Mouse (Mus musculus) cerebellum, adult 9-11 months (tissue): Measurements from ENCODE around the gene Ptges3.

Source experiments
- DNase-seq: peaks from one replicate; pipeline ENCODE4 v3.0.0; 2022

The Ptges3 gene

DNA sequence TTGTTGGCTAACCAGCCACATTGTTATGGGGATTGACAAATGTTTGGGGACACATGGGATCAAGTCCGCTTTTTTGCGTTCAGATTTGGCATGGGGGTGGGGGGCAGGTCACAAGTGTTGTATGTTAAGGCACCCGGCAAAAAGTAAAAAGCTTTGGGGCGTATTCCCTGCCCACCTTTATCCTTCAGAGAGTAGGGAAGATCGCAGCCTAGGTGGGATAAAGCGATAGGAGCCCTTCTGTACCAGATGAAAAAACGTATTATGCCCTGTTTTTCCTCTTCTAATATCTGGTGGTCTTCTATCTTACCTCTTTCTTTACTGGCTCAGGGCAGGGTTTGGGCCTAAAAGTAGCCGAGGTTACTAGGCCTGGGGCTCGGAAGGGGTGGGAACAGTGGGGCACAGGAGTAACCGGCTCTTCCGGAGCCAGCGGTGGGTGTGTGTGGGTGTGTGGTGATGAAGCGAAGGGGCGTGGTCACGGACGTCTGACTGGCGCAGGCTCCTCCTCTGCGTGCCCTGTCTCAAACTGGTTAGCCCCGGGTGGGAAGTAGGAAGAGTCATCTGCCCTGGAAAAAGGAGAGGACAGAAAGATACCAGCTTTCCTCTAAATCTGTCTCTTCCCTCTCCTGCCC, 35.7 kb downstream of the Ptges3 start:
- peak; percentile 83 for DNase-seq

DNA sequence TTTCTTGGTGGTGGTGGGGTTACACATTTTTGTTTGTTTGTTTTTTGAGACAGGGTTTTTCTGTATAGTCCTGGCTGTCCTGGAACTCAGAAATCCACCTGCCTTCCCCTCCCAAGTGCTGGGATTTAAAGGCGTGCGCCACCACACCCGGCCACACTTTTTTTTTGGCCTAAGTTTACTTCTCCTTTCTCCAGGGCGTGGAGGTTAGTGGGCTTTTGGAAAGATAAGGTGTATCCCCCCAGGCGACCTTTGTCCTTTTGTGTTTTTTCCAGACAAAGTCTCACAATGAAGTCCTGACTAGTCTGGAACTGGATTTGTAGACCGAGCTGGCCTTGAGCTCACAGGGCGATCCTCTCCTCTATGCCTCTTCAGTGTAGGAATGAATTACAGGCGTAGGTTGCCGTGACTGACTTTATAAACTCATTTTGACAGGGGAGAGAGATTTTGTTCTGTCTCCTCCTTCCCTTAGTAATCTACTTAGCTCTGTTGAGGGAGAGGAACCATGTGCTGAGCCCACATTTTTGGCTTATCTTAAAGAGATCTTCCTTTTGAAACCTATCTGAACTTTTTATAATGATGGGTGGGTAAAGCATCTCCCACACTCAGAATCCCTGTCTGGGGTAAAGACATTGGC, 36.4 kb downstream of the Ptges3 start:
- no peak for DNase-seq

DNA sequence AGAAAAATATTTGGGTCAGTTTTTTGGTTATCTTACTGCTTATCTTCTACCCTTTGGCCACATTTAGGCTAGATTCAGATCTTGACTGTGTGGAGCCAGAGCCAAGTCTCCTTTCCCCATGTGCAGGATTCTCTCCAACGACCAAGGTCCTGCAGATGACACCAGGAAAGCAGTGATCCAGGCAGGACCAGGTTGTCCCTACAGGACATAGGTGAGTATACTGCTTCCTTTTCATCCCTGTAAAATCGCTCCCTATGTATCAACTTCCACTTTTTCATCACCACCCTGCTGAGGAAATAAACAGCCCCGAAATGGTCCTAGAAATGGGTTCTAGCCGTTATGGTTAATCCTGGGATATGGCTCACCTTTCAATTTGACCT, 37.5 kb downstream of the Ptges3 start:
- no peak for DNase-seq

DNA sequence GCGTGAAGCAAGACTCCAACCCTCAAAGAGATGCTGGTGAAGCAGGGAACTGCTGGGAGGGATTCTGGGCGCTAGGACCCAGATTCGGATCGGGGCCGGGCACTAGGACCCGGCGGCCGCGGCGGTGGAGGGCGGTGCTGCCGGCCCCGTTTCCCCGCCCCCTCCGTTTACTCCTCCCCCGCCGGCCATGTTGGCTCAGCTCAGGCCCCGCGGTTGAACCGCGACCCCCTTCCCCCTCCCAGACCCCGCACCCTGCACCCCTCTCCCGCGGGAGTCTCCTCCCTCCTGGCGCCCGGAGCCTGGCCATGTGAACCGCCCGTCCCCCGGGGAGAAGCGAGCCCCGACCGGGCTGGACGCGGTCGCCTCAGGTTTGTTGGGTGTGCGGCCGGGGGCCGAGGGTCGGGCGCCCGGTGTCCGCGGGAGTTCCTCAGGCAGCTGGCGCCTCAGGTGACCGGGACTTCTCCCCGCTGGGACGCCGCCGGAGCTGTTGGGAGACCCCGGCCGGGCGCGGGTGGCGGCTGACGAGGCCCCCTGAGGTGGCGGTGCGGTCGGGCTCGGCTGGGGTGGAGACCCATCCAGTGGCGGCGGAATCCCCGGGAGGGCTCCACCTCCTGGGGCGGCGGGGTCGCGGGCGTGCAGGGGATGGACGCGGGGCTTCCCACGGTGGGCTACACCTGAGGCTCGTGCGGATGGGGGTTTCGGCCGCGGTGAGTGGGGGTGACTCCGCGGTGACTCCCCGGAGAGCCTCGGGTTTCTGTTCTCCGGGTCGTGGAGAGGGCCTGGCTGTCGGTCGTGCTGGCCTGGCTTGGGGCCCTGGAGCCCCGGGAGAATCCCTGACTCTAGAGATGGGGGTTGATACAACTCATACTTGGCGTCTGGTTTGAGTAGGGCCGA, 38.2 kb downstream of the Ptges3 start:
- peak; percentile 77 for DNase-seq

DNA sequence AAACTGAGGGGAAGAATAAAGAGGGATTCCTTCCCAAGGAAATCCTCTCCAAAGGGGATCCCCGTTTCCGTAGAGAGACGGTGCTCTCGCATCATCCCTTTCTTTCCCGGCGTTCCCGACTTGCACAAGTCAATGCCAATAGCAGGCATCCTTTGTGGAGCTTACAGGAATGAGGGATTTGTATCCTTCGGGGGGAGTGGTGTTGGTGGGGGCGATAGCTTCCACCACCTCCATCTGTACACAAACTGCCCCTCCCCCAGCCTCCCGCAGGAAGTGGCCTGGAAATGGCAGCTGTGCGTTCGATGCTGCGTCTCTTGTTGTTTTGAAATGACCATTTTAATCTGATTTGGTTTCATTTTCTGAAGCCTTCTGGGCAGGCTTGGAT, 38.8 kb downstream of the Ptges3 start:
- peak; percentile 73 for DNase-seq

DNA sequence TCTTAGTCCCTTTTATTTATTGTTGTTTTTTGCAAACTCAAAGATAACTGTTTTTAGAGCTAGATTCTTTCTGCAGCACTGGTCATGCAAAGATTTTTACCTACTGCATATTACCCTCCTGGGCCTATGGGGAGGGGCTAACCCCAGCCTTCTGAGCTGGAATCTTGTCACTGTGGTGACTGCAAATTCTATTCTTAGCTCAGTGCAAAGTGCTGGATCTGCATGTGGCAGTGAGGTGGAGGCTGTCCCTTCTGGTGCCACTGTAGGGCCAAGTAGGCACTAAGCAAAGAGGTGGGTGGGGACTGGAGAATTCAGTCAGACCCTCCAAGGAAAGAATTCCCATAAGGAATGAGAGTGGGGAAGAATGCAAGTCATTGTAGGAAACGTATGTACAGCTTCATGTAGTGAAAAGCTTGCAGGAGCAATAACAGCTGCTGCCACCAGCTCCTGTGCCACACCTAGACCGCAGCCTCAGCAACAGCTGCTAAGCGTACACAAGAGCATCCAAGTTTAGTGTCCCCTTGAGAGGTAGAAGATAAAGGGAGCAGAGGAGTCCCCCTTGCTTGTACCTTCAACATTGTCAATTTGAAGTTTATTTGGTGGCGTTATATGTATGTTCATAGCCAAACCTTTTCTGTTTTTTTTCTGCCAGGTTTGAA, 51.5 kb downstream of the Ptges3 start:
- DNase-seq = no peak

DNA sequence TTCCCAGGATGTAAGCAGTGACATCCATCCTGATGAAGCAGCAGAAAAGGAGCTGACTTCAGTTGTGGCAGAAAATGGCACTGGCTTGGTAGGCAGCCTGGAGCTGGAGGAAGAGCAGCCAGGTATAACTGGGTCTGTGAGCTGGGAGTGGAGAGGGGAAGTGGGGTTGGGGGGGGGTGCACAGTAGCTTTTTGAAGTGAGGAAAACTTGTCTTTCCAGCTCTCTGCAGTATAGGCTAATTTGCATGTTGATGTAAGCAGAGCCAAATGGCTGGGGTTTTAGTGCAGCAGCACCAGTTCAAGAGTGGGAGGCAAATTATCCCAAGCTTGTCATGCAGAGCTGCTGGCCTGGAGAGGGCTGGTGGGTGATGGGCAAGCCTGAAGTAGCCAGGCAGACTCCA, 52.5 kb downstream of the Ptges3 start:
- no peak for DNase-seq

DNA sequence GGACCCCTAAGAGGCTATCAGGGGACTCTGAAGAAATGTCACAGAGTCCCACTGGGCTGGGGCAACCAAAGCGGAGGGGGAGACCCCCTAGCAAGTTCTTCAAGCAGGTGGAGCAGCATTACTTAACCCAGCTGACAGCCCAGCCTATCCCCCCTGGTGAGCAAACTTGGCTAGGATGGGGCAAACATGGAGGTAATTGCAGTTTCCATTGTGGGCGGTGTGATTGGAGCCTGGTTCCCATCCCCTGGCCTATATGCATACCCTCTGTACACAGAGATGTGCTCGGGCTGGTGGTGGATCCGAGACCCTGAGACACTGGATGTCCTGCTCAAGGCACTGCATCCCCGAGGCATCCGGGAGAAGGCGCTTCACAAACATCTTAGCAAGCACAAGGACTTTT, 65.1 kb downstream of the Ptges3 start:
- DNase-seq = no peak

DNA sequence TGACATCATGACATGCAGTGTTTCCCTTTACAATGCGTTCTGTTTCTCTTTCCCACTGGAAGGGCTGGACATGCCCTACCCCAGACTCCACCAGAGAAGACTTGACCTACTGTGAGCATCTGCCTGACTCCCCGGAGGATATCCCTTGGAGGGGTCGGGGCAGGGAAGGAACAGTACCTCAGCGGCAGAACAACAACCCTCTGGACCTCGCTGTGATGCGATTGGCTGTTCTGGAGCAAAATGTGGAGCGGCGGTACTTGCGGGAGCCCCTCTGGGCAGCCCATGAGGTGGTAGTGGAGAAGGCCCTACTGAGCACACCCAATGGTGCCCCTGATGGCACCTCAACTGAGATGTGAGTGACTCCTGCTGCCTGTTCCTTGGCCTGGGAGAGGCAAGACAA, 66.1 kb downstream of the Ptges3 start:
- no peak for DNase-seq

DNA sequence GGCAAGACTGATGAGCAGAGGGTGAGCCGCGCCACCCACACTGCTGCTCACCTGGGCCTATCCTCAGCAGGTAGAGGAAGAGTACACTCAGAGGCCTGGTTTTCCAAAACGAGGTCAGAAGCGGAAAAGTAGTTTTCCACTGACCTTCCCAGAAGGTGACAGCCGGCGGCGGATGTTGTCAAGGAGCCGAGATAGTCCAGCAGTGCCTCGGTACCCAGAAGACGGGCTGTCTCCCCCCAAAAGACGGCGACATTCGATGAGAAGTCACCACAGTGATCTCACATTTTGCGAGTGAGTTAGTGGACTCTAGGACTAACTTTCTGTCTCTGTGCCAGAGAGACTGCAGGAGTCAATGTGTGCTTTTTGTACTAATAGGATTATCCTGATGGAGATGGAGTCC, 67.2 kb downstream of the Ptges3 start:
- DNase-seq = no peak
